Mouse (Mus musculus) embryonic stem cell, embryonic (primary cell): Measurements from ENCODE around the gene Slc38a3.

Experiments
- CTCF ChIA-PET, 4 experiments: fragments of 300-600 bp in 2 of 4; fragments of 350-600 bp in 2 of 4; sonication (Branson Sonifier 250); formaldehyde crosslinking; loops; one replicate each; lab custom pipeline; 2022; ENCODE audit warnings: inconsistent platforms in 2 of 4; lab: Charles Lee
- POLR2A ChIA-PET, 4 experiments: fragments of 300-600 bp in 2 of 4; fragments of 350-600 bp in 2 of 4; sonication (Branson Sonifier 250); formaldehyde crosslinking; loops; one replicate each; lab custom pipeline; 2022; ENCODE audit warnings: antibody characterized with exemption in 4 of 4, inconsistent platforms in 1 of 4; lab: Charles Lee

Slc38a3 gene

DNA sequence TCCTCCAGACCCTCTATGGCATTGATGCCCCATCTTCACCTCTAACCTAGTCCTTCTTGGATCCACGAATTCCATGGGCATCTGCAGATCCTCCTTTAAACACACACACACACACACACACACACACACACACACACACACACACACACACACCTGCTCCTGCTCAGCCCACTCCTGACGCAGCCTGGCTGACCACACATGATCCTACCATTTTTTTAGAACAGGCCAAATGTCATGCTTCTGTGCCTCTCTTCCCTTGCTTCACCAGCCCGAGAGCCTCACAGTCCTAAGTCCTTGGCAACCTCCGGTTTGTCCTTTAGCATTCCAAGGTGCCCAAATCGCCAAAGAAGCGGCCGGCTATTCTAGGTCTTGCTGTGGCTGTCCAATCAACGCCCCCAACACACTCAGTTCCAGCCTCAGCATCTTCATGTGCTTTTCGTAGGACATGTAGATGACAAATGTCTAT, at the start of gene Slc38a3:
TSS of gene Slc38a3 (minus strand) at position 51 of the 466 bp plus-strand sequence.
- ChIA-PET POLR2A (interaction anchor here in 1 of 4 experiments (0.9 to 1.6 kb wide), 5 partner anchors 10 to 24 kb away, joined by 3 to 5 read pairs (median 4); no protein-coding TSS in a partner anchor), CTCF (interaction anchor here in 3 of 4 experiments (0.5 to 3.6 kb wide), 7 partner anchors 7 to 54 kb away, joined by 3 to 23 read pairs (median 11); partner anchors contain the start of gene Gnai2 (in 1 of the 3))

DNA sequence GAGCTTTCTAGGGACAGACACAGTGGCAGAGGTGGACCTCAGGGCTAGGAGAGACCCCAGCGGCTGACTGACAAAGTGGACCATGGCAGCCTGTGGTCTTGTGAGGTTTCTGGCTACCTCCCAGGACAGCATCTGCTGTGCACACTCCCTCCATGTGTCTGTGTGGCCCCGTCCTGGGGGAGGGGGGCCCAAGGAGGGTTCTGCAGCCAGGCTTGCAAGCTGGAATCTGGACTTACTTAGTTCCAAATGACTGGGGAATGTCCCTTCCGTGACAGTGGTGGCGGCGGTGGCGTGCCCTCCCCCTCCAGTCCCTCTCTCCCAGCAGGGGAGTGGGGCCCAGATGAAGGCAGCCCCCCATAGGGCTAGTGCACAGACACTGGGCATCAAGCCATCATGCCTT, 47.6 kb upstream of the Slc38a3 start:
- POLR2A ChIA-PET = interaction anchor here in 3 of 4 experiments (0.7 to 1.6 kb wide), 3 partner anchors 10 to 65 kb away, joined by 3 to 5 read pairs (median 4); no protein-coding TSS in a partner anchor

GRCm38 (mm10) chr9:107715632-107716031, 46.3 kb upstream of the Slc38a3 start:
- CTCF ChIA-PET = interaction anchor here in 3 of 4 experiments (0.5 to 1.4 kb wide), 4 partner anchors 11 to 352 kb away, joined by 3 to 4 read pairs (median 4); no protein-coding TSS in a partner anchor

More for the DNA sequence above, 47.6 kb upstream of the Slc38a3 start:
- CTCF ChIA-PET = interaction anchor here in 2 of 4 experiments (0.6 to 1.0 kb wide), 3 partner anchors 15 to 188 kb away, joined by 3 read pairs; no protein-coding TSS in a partner anchor

DNA sequence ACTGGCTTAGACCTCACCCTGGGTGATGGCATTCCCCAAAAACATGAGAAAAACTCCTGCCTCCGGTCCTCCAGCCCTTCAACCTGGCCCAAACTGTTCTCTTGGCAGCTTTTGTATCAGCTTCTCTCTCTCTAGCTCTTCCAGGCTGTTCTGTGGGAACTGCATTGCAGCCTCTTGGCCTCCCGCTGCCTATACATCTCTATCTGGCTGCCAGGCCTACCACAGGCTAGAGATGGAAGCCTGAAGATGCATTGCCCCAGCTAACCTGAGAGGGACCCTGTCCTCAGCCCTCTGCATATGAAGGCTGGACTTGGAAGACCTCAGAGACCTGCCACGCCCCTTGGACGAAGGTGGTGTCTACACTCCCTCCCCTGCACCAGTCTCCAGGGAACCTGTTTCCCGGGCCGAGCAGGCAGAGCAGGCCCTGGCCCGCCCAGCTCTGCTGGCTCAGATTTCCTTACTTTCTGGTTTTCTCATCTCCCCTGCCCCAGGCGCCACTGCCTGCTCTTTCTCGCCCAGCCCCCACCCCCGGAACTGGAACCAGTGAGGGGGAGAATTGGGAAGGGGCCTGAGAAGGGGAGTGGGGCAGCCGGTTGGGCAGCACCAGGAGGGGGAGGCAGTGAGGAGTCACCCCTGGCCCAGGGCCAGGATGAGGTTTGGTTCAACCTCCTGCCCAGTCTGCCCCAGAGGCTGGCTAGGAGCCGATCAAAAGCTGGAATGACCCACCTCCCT, 45.1 kb upstream of the Slc38a3 start:
- ChIA-PET POLR2A (interaction anchor here in 3 of 4 experiments (0.5 to 2.2 kb wide), 13 partner anchors 9 to 1277 kb away, joined by 3 to 8 read pairs (median 3); partner anchors contain the start of genes Cyb561d2 (in 1 of the 3), Nprl2 (in 1 of the 3) and Pfkfb4 (in 1 of the 3)), CTCF (interaction anchor here in 3 of 4 experiments (0.6 to 1.4 kb wide), 9 partner anchors 9 to 344 kb away, joined by 3 to 12 read pairs (median 3); no protein-coding TSS in a partner anchor)

More at GRCm38 (mm10) chr9:107715632-107716031, 46.3 kb upstream of the Slc38a3 start:
- POLR2A ChIA-PET = interaction anchor here in 3 of 4 experiments (0.6 to 1.6 kb wide), 7 partner anchors 11 to 129 kb away, joined by 3 to 5 read pairs (median 3); partner anchors contain the start of gene Sema3b (in 1 of the 3)

GRCm38 (mm10) chr9:107709697-107710483, 40.6 kb upstream of the Slc38a3 start, which contains the start of gene Sema3f:
TSS of gene Sema3f (minus strand) at chr9:107710475.
- CTCF ChIA-PET = interaction anchor here in 3 of 4 experiments (0.5 to 1.3 kb wide), 11 partner anchors 11 to 386 kb away, joined by 3 to 6 read pairs (median 3); partner anchors contain the start of gene Gnai2 (in 1 of the 3)
- POLR2A ChIA-PET = interaction anchor here in 3 of 4 experiments (0.5 to 3.1 kb wide), 10 partner anchors 8 to 468 kb away, joined by 3 to 11 read pairs (median 3); no protein-coding TSS in a partner anchor

DNA sequence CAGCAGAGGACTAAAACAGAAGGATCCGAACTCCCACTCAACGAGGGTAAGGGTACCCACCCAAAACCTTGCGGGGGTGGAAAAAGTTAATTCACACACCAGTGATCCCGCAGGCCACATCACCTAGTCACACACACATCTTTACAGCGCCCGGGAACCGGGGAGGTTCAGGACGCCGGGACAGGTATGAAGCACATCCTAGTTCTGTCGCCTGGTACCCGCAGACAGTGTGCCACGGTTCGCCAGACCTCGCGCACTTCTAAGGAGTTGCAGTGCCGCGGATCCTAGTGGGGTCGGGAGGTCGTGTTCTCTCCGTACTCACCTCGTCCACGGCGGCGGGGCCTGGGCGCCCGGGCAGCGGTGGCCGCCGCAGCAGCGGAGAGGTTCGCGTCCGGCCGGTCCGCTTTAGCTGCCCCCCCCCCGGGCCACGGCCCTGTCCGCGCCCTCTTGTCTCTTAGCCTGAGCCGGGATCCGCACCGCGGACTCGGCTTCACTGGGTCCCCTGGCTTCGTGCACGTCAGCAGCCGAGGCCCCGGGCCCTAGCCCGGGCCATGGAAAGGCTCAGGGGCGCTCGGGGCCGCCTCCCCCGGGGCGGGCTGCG, 39.9 kb upstream of the Slc38a3 start:
- ChIA-PET POLR2A (interaction anchor here in 3 of 4 experiments (0.5 to 3.1 kb wide), 8 partner anchors 8 to 468 kb away, joined by 3 to 11 read pairs (median 6); no protein-coding TSS in a partner anchor), CTCF (interaction anchor here in 3 of 4 experiments (0.7 to 1.3 kb wide), 6 partner anchors 11 to 263 kb away, joined by 3 read pairs; partner anchors contain the start of gene Gnai2 (in 1 of the 3))

- CTCF ChIA-PET = interaction anchor here in 3 of 4 experiments (1.0 to 2.3 kb wide), 6 partner anchors 10 to 109 kb away, joined by 3 to 8 read pairs (median 3); no protein-coding TSS in a partner anchor
These were observed 39.2 kb upstream of the Slc38a3 start for GRCm38 (mm10) chr9:107708439-107709095.

DNA sequence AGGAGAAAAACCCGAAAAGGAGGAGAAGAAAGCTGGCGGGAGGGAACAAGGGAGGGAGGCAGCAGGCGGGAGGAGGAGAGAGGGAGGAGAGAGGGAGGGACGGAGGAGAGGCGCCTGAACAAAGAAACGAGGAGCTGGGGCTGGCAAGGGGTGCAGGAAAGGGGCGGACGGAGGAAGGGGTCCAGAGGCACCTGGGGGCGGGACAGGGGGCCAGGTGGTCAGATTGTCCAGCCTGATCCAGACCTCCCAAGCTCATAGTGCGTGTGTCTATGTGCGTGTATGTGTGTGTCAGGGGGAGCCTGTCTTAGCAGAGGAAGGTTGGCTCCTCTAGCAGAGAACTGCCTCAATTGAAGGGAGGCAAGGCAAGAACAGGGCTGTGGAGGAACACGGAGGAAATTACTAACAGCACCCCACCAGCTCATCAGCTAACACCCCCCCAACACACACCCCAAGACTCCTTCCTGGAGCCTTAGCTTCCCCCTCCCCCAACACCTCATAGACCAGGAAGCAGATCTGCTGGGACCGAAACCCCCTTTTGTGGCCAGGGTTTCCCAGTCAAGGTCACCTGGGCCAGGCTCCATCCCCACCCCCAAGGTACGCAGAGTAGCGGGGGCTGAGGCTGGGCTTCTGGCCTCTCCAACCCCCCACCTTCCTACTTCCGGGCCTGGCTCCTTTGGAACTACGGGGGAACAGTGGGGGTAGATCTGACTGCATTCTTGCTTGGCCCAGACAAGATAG, 38.5 kb upstream of the Slc38a3 start:
- POLR2A ChIA-PET = interaction anchor here in 3 of 4 experiments (0.6 to 3.1 kb wide), 12 partner anchors 9 to 116 kb away, joined by 3 to 10 read pairs (median 4); no protein-coding TSS in a partner anchor
- CTCF ChIA-PET = interaction anchor here in 3 of 4 experiments (0.6 to 2.3 kb wide), 7 partner anchors 23 to 108 kb away, joined by 3 to 8 read pairs (median 3); no protein-coding TSS in a partner anchor

More at GRCm38 (mm10) chr9:107708439-107709095, 39.2 kb upstream of the Slc38a3 start:
- POLR2A ChIA-PET = interaction anchor here in 2 of 4 experiments (1.2 to 3.1 kb wide), 5 partner anchors 11 to 19 kb away, joined by 4 to 10 read pairs (median 6); no protein-coding TSS in a partner anchor

GRCm38 (mm10) chr9:107706781-107707211, 37.5 kb upstream of the Slc38a3 start:
- CTCF ChIA-PET = interaction anchor here in 2 of 4 experiments (1.2 to 2.3 kb wide), 5 partner anchors 22 to 94 kb away, joined by 3 to 8 read pairs (median 4); no protein-coding TSS in a partner anchor
- POLR2A ChIA-PET = interaction anchor here in 2 of 4 experiments (0.7 to 3.1 kb wide), 10 partner anchors 8 to 31 kb away, joined by 3 to 10 read pairs (median 4); no protein-coding TSS in a partner anchor

- POLR2A ChIA-PET = interaction anchor here in 2 of 4 experiments (0.7 to 1.9 kb wide), 11 partner anchors 8 to 282 kb away, joined by 3 to 12 read pairs (median 3); partner anchors contain the start of genes Gnai2 (in 1 of the 2) and Inka1 (in 1 of the 2)
- CTCF ChIA-PET = interaction anchor here (0.5 to 2.2 kb wide), 4 partner anchors 26 to 433 kb away, joined by 3 to 5 read pairs (median 4); no protein-coding TSS in a partner anchor
These were observed 34.2 kb upstream of the Slc38a3 start for GRCm38 (mm10) chr9:107703337-107704122.

DNA sequence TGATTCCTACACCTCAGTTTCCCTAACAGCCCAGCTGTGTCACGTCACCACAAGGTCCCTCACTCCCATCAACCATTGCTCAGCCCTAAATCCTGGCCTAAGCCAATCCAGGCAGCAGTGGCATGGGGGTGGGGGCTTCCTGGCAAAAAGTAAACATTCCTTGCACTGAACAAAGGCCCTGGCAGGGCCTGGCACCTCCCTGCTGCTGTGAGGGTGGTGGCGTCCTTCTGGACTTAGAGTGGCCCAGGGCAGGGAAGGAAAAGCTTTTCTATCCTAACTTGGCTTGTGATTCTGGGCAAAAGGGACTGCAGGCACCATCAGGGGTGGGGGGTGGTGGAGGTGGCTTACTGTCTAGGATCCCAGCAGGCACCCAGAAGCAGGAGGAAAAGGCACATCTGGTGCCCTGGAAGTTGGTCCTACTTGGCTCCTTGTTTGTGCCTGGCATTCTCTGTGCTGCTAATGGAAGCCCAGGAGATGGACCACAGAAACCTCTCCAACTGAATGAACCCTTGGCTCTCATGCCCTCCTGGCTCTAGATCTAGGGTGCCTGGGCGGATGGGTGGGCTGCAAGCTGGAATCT, 33.4 kb upstream of the Slc38a3 start:
- POLR2A ChIA-PET = interaction anchor here in 2 of 4 experiments (0.6 to 2.0 kb wide), 5 partner anchors 9 to 153 kb away, joined by 3 to 9 read pairs (median 5); no protein-coding TSS in a partner anchor
- CTCF ChIA-PET = interaction anchor here (0.6 to 3.0 kb wide), 10 partner anchors 10 to 86 kb away, joined by 3 to 9 read pairs (median 5); partner anchors contain the start of gene Gnat1 (in 1 of the 4)

- POLR2A ChIA-PET = interaction anchor here in 3 of 4 experiments (0.6 to 2.0 kb wide), 9 partner anchors 8 to 601 kb away, joined by 3 to 9 read pairs (median 3); partner anchors contain the start of gene Sema3f (in 1 of the 3)
- CTCF ChIA-PET = interaction anchor here (0.6 to 3.0 kb wide), 11 partner anchors 9 to 499 kb away, joined by 3 to 9 read pairs (median 5); no protein-coding TSS in a partner anchor
These were observed 32.3 kb upstream of the Slc38a3 start for GRCm38 (mm10) chr9:107701594-107701993.

DNA sequence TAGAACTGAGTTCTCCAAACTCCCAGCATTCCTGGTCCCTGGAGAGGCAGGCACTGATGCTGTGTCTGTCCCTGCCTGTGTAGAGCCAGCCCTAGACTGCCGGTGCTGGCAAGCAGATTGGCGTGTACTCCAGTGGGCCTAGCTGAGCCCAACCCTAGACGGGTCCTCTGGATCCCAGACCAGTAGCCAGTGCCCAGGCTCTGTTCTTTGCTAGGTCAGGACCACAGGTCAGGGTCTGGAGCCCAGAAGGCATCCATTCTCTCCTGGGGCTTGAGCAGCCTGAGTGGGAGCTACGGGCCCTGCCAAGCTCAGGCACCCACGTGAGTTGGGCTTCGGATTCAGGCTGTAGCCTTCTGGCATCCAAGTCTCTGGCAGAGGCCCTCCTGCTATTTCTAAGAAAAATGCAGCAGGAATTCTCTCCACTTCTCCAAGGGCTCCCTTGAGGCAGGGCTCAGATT, 30.8 kb upstream of the Slc38a3 start:
- ChIA-PET POLR2A (interaction anchor here in 1 of 4 experiments (1.0 kb wide), 2 partner anchors 23 to 61 kb away, joined by 3 read pairs; no protein-coding TSS in a partner anchor), CTCF (interaction anchor here (0.6 to 3.0 kb wide), 4 partner anchors 9 to 1102 kb away, joined by 3 to 9 read pairs (median 4); no protein-coding TSS in a partner anchor)
